Mouse (Mus musculus): ENCODE results near the gene Ppp2r2c. TPM values are rescaled to one million over a fixed set of nuclear protein-coding genes. Genes with fewer than 3 reads are reported as not detected.

Gene Ppp2r2c
- polyA plus RNA-seq, 1 experiment from 2014 or later, result 0.19 TPM

DNA sequence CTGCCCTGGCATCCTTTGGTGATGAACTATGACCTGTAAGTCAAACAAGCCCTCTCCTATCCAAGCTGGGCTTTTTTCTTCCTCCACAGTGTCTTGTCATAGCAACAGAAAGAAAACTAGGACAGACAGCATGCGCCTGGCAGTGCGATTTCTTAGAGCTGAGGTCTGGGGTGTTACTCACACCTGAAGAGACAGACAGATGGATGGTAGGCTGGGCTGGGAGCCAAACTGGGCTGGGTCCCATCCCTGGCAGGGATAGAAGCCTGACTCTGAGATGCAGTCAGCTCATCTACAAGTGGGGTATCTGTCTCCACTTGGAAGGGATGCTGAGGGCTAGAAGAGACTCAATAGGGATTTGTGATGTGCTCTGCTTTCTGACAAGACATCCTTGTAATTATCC lies 29.3 kb upstream of the Ppp2r2c start:
- H3K4me2 ChIP-seq, result no peak overlapping the region
- no peak overlapping the region for H3K4me3 ChIP-seq (ENCODE audit: low read depth, low read length)
- 0 out of 2 replicates have a peak, but pooled peaks cover 2% of the 10 kb centered on the region for H3K27me3 ChIP-seq (ENCODE audit: control insufficient read depth, insufficient read depth, low read length)
- H3K27ac ChIP-seq (ENCODE audit: low read depth, low read length), result no peak overlapping the region
- no peak overlapping the region for H3K9ac ChIP-seq (ENCODE audit: low read depth, low read length)
- H3K36me3 ChIP-seq (ENCODE audit: control insufficient read depth, insufficient read depth, low read length), result no peaks in the 10 kb centered on the region
- ATAC-seq (replicated peaks; ENCODE audit: insufficient number of reproducible peaks, low FRiP score, low TSS enrichment), result no peak
- no peaks in the 10 kb centered on the region for H3K9me3 ChIP-seq (replicated peaks; ENCODE audit: control insufficient read depth, low read length)
- H3K4me1 ChIP-seq (ENCODE audit: control insufficient read depth, insufficient read depth, low read length), result no peaks in the 10 kb centered on the region
- 78% methylated on average over 2 of the region's 2 CpGs for WGBS (ENCODE audit: insufficient replicate concordance)

- Histone ChIP-seq H3K9ac (ENCODE audit: low read depth, low read length) (no peak overlapping the region), H3K36me3 (ENCODE audit: control insufficient read depth, insufficient read depth, low read length) (no peaks in the 10 kb centered on the region), H3K27ac (ENCODE audit: low read depth, low read length) (no peak overlapping the region), H3K9me3 (replicated peaks; ENCODE audit: control insufficient read depth, low read length) (no peaks in the 10 kb centered on the region), H3K27me3 (ENCODE audit: control insufficient read depth, insufficient read depth, low read length) (0 out of 2 replicates have a peak, but pooled peaks cover 2% of the 10 kb centered on the region), H3K4me2 (no peak overlapping the region), H3K4me1 (ENCODE audit: control insufficient read depth, insufficient read depth, low read length) (no peaks in the 10 kb centered on the region), H3K4me3 (ENCODE audit: low read depth, low read length) (no peak overlapping the region)
- 54% methylated on average over 8 of the region's 8 CpGs for WGBS (ENCODE audit: insufficient replicate concordance)
- no peak for ATAC-seq (replicated peaks; ENCODE audit: insufficient number of reproducible peaks, low FRiP score, low TSS enrichment)
Observed at GRCm38 (mm10) chr5:36839602-36840001, 28.7 kb upstream of the Ppp2r2c start.

DNA sequence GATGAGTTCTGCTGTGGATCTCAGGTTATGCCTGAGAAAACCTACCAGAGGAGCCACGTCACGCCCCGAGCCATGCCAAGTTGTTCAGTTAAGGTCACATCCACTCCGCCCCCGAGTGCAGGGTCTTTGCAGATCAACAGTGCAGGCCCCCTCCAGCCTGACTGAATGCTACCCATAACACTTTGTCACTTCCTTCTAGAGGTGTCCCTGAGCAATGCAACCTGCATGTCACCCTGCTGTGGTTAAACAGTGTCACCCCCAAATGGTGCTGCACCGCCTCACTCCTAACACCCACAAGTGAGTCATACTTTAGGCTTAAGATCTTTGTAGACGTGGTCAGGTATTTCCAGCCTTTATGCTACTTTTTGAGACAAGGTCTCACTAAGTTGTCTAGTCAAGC lies 28.2 kb upstream of the Ppp2r2c start:
- Histone ChIP-seq H3K27me3 (ENCODE audit: control insufficient read depth, insufficient read depth, low read length) (0 out of 2 replicates have a peak, but pooled peaks cover 2% of the 10 kb centered on the region), H3K4me3 (ENCODE audit: low read depth, low read length) (no peak overlapping the region)
- WGBS (ENCODE audit: insufficient replicate concordance), result 73% methylated on average over 7 of the region's 7 CpGs

DNA sequence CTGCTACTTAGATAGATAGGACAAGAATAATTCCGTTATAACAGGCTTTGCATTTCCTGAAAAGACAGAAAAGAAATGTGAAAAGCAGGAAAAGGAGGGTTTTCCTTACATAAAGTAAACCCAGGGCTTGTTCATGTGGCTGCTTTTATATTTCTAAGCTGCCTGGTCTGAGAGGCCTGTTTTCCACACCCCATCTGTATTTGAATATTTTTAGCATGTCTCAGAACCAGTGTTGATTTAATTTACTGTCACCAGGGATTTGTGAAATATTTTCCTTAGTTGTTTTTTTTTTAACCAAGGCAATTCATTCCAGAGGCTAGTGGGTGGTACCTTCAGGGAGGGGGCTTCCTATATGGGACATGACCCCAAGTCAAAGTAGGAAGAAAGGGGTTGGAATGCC lies 26.6 kb upstream of the Ppp2r2c start:
- H3K27me3 ChIP-seq (ENCODE audit: control insufficient read depth, insufficient read depth, low read length), result no peaks in the 10 kb centered on the region
- no peaks in the 10 kb centered on the region for H3K36me3 ChIP-seq (ENCODE audit: control insufficient read depth, insufficient read depth, low read length)
- no peak overlapping the region for H3K27ac ChIP-seq (ENCODE audit: low read depth, low read length)
- H3K4me1 ChIP-seq (ENCODE audit: control insufficient read depth, insufficient read depth, low read length), result no peaks in the 10 kb centered on the region
- no peak overlapping the region for H3K4me2 ChIP-seq
- no peak overlapping the region for H3K4me3 ChIP-seq (ENCODE audit: low read depth, low read length)
- H3K9ac ChIP-seq (ENCODE audit: low read depth, low read length), result no peak overlapping the region
- no peaks in the 10 kb centered on the region for H3K9me3 ChIP-seq (replicated peaks; ENCODE audit: control insufficient read depth, low read length)
- 56% methylated on average over 1 of the region's 1 CpGs for WGBS (ENCODE audit: insufficient replicate concordance)
- ATAC-seq (replicated peaks; ENCODE audit: insufficient number of reproducible peaks, low FRiP score, low TSS enrichment), result no peak

More for the DNA sequence above, 28.2 kb upstream of the Ppp2r2c start:
- no peak overlapping the region for H3K4me2 ChIP-seq
- no peak for ATAC-seq (replicated peaks; ENCODE audit: insufficient number of reproducible peaks, low FRiP score, low TSS enrichment)
- no peak overlapping the region for H3K27ac ChIP-seq (ENCODE audit: low read depth, low read length)
- H3K9ac ChIP-seq (ENCODE audit: low read depth, low read length), result no peak overlapping the region
- H3K36me3 ChIP-seq (ENCODE audit: control insufficient read depth, insufficient read depth, low read length), result no peaks in the 10 kb centered on the region
- no peaks in the 10 kb centered on the region for H3K4me1 ChIP-seq (ENCODE audit: control insufficient read depth, insufficient read depth, low read length)
- no peaks in the 10 kb centered on the region for H3K9me3 ChIP-seq (replicated peaks; ENCODE audit: control insufficient read depth, low read length)

DNA sequence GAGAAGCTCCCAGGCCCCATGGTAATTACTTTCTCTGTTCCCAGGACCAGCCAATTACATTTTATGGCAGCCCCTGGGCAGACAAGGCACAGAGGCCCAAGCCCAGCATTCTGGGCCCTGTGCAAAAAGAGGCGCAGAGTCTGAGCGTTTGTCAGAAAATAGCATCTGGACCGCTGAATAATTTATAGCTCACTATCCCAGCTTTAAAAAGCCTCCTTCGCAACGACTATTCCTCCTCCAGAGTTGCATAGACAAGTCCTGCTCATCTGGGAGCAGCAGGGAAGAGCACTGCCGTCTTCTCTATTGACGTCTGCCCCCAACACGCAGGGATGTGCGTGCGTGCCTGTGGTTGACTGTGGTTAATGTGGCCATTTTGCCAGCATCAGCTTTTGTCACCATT lies 23.8 kb upstream of the Ppp2r2c start:
- H3K9me3 ChIP-seq (replicated peaks; ENCODE audit: control insufficient read depth, low read length), result no peaks in the 10 kb centered on the region
- H3K4me3 ChIP-seq (ENCODE audit: low read depth, low read length), result no peak overlapping the region
- H3K27ac ChIP-seq (ENCODE audit: low read depth, low read length), result no peak overlapping the region
- no peaks in the 10 kb centered on the region for H3K27me3 ChIP-seq (ENCODE audit: control insufficient read depth, insufficient read depth, low read length)
- ATAC-seq (replicated peaks; ENCODE audit: insufficient number of reproducible peaks, low FRiP score, low TSS enrichment), result no peak
- no peaks in the 10 kb centered on the region for H3K4me1 ChIP-seq (ENCODE audit: control insufficient read depth, insufficient read depth, low read length)
- no peak overlapping the region for H3K4me2 ChIP-seq
- no peak overlapping the region for H3K9ac ChIP-seq (ENCODE audit: low read depth, low read length)
- H3K36me3 ChIP-seq (ENCODE audit: control insufficient read depth, insufficient read depth, low read length), result no peaks in the 10 kb centered on the region
- 86% methylated on average over 10 of the region's 10 CpGs for WGBS (ENCODE audit: insufficient replicate concordance)

GRCm38 (mm10) chr5:36851572-36851971 lies 16.7 kb upstream of the Ppp2r2c start:
- Histone ChIP-seq H3K4me3 (ENCODE audit: low read depth, low read length) (no peak overlapping the region), H3K4me1 (ENCODE audit: control insufficient read depth, insufficient read depth, low read length) (no peaks in the 10 kb centered on the region), H3K36me3 (ENCODE audit: control insufficient read depth, insufficient read depth, low read length) (no peaks in the 10 kb centered on the region), H3K4me2 (no peak overlapping the region), H3K9ac (ENCODE audit: low read depth, low read length) (no peak overlapping the region), H3K27me3 (ENCODE audit: control insufficient read depth, insufficient read depth, low read length) (peaks cover 3% of the 10 kb centered on the region; the same call in 1 of the 2 replicates), H3K9me3 (replicated peaks; ENCODE audit: control insufficient read depth, low read length) (no peaks in the 10 kb centered on the region), H3K27ac (ENCODE audit: low read depth, low read length) (no peak overlapping the region)
- 66% methylated on average over 4 of the region's 4 CpGs for WGBS (ENCODE audit: insufficient replicate concordance)
- no peak for ATAC-seq (replicated peaks; ENCODE audit: insufficient number of reproducible peaks, low FRiP score, low TSS enrichment)

DNA sequence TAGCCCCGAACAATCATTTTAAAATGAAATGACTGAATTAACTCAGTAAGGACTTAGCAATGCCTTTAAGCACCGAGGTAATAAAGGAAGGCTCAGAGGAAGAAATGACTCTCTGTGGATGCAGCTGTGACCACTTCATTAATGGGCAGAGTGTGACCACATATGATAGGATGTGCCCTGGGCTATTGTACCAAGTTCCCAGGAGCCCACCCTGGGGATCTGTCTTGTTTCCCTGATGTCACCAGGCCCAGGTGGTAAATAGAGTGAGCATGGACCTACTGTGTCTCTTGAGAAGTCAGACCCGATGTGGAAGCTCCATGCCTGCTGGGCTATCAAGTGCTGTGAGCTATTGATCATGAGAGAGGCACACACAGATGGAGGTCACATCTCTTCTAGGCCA lies 13.1 kb upstream of the Ppp2r2c start:
- H3K4me1 ChIP-seq (ENCODE audit: control insufficient read depth, insufficient read depth, low read length), result no peaks in the 10 kb centered on the region
- no peak for ATAC-seq (replicated peaks; ENCODE audit: insufficient number of reproducible peaks, low FRiP score, low TSS enrichment)
- no peaks in the 10 kb centered on the region for H3K36me3 ChIP-seq (ENCODE audit: control insufficient read depth, insufficient read depth, low read length)
- no peak overlapping the region for H3K4me3 ChIP-seq (ENCODE audit: low read depth, low read length)
- no peak overlapping the region for H3K4me2 ChIP-seq
- H3K9ac ChIP-seq (ENCODE audit: low read depth, low read length), result no peak overlapping the region
- H3K9me3 ChIP-seq (replicated peaks; ENCODE audit: control insufficient read depth, low read length), result no peaks in the 10 kb centered on the region
- H3K27ac ChIP-seq (ENCODE audit: low read depth, low read length), result no peak overlapping the region
- WGBS (ENCODE audit: insufficient replicate concordance), result 66% methylated on average over 3 of the region's 3 CpGs
- peaks cover 3% of the 10 kb centered on the region; the same call in 1 of the 2 replicates for H3K27me3 ChIP-seq (ENCODE audit: control insufficient read depth, insufficient read depth, low read length)

DNA sequence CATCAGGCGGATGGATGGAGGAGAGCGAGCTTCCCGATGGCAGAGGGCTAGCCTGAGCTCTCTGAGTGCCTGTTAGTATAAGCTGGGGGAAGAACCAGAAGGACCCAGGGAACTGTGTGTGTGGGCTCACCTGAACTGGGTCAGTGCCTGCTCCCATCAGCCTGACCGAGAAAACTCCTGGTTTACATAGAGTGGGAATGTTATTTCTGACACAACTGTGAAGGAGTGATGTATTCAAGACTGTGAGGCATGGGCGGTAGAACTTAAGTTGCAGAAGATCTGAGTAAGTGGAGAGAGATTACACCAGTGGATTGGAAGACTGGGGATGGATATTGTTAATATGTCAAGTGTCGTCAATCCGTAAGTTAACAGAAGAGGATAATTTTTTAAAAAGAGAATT lies 11.8 kb upstream of the Ppp2r2c start:
- H3K9ac ChIP-seq (ENCODE audit: low read depth, low read length), result no peak overlapping the region
- H3K27me3 ChIP-seq (ENCODE audit: control insufficient read depth, insufficient read depth, low read length), result peaks cover 3% of the 10 kb centered on the region; the same call in 1 of the 2 replicates
- no peaks in the 10 kb centered on the region for H3K36me3 ChIP-seq (ENCODE audit: control insufficient read depth, insufficient read depth, low read length)
- no peaks in the 10 kb centered on the region for H3K4me1 ChIP-seq (ENCODE audit: control insufficient read depth, insufficient read depth, low read length)
- H3K9me3 ChIP-seq (replicated peaks; ENCODE audit: control insufficient read depth, low read length), result no peaks in the 10 kb centered on the region
- WGBS (ENCODE audit: insufficient replicate concordance), result 80% methylated on average over 7 of the region's 7 CpGs
- H3K4me2 ChIP-seq, result no peak overlapping the region
- H3K4me3 ChIP-seq (ENCODE audit: low read depth, low read length), result no peak overlapping the region
- no peak for ATAC-seq (replicated peaks; ENCODE audit: insufficient number of reproducible peaks, low FRiP score, low TSS enrichment)
- H3K27ac ChIP-seq (ENCODE audit: low read depth, low read length), result no peak overlapping the region

DNA sequence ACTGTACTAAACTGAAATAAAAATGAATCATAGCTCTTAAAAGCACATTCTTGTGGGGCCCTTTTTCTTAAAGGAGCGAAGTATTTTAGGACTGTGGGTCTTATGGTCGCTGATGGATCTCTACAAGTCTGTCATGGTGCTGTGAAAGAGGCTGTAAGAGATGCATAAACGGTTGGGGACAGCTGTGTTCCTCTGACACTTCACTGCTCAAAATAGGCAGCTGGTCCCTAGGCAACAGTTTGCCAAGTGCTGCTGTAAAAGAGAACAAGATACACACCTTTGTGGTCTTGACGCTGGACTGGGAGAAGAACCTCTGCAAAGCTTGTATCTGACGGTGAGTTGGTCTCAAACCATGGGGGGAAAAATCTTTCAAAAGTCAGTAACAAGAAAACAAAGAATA lies 10.8 kb upstream of the Ppp2r2c start:
- H3K27me3 ChIP-seq (ENCODE audit: control insufficient read depth, insufficient read depth, low read length), result peaks cover 10% of the 10 kb centered on the region
- 63% methylated on average over 5 of the region's 5 CpGs for WGBS (ENCODE audit: insufficient replicate concordance)
- H3K4me3 ChIP-seq (ENCODE audit: low read depth, low read length), result no peak overlapping the region
- no peaks in the 10 kb centered on the region for H3K9me3 ChIP-seq (replicated peaks; ENCODE audit: control insufficient read depth, low read length)
- no peaks in the 10 kb centered on the region for H3K4me1 ChIP-seq (ENCODE audit: control insufficient read depth, insufficient read depth, low read length)
- H3K27ac ChIP-seq (ENCODE audit: low read depth, low read length), result no peak overlapping the region
- ATAC-seq (replicated peaks; ENCODE audit: insufficient number of reproducible peaks, low FRiP score, low TSS enrichment), result no peak
- H3K4me2 ChIP-seq, result no peak overlapping the region
- no peaks in the 10 kb centered on the region for H3K36me3 ChIP-seq (ENCODE audit: control insufficient read depth, insufficient read depth, low read length)
- no peak overlapping the region for H3K9ac ChIP-seq (ENCODE audit: low read depth, low read length)

All from heart, embryonic 11.5 days (tissue).